Mouse (Mus musculus) embryonic facial prominence, embryonic 10.5 days (tissue): ENCODE results near the gene Rps6ka2. TPM values are rescaled to one million over a fixed set of nuclear protein-coding genes. Genes with fewer than 3 reads are reported as not detected.
A peak's percentile ranks its signal among the peaks of the same experiment; 100 is the strongest.
"Not testable (repeated sequence)": the region's sequence is repeated elsewhere in the genome, so short reads cannot be mapped to it uniquely, and the experiment has no call there.

ENCODE experiments used
- DNase-seq: peaks from one replicate; pipeline ENCODE4 v3.0.0-alpha.2; 2017; ENCODE audit warnings: low spot score
- H3K27ac ChIP-seq: fragments of 300-500 bp; sonication (generic); replicated peaks from 2 replicates; pipeline ENCODE4 v1.5.1; 2016; ENCODE audit warnings: mild to moderate bottlenecking
- H3K27me3 ChIP-seq: fragments of 300-500 bp; sonication (generic); replicated peaks from 2 replicates; pipeline ENCODE4 v1.6.1; 2016; ENCODE audit warnings: low read depth, mild to moderate bottlenecking; ENCODE audit not compliant: poor library complexity, severe bottlenecking
- H3K36me3 ChIP-seq: fragments of 300-500 bp; sonication (generic); replicated peaks from 2 replicates; pipeline ENCODE4 v1.6.1; 2016; ENCODE audit warnings: mild to moderate bottlenecking, moderate library complexity
- H3K4me1 ChIP-seq: fragments of 300-500 bp; sonication (generic); 2 replicates; pipeline ENCODE4 v1.6.1; 2016
- H3K4me3 ChIP-seq: fragments of 300-500 bp; sonication (generic); 2 replicates; pipeline ENCODE4 v1.5.1; 2016; ENCODE audit warnings: mild to moderate bottlenecking, moderate library complexity
- H3K9me3 ChIP-seq: fragments of 300-500 bp; sonication (generic); 2 replicates; pipeline ENCODE4 v1.6.1; 2016; ENCODE audit warnings: mild to moderate bottlenecking
- WGBS: fragments of 180-500 bp; shearing (Covaris S2); methylation state at CpG from one replicate; pipeline ENCODE4 v1.1.7; 2016; 5-methylcytosine and 5-hydroxymethylcytosine counted together
- polyA plus RNA-seq: library from polyadenylated mRNA; unstranded; fragments of >200 nt; fragmentation: Nextera tagmentation; extraction: Ambion mirVana; gene quantifications from 2 replicates; pipeline ENCODE4 v1.2.1, GENCODE M21; 2016

The Rps6ka2 gene
- polyA plus RNA-seq, 1 experiment from 2014 or later: 27.7 TPM

GRCm38 (mm10) chr17:7178196-7178595 lies 8.3 kb downstream of the Rps6ka2 start:
- no peaks in the 10 kb centered on the region for H3K27me3 ChIP-seq
- no peaks in the 10 kb centered on the region; the same call in 1 of the 2 replicates for H3K36me3 ChIP-seq
- 97% methylated on average over 6 of the region's 6 CpGs for WGBS
- H3K4me3 ChIP-seq: no peak overlapping the region
- no peaks in the 10 kb centered on the region for H3K9me3 ChIP-seq
- H3K4me1 ChIP-seq: peaks cover 46% of the 10 kb centered on the region
- no peak overlapping the region for H3K27ac ChIP-seq
- no peak for DNase-seq

GRCm38 (mm10) chr17:7182187-7182586 lies 12.3 kb downstream of the Rps6ka2 start:
- no peak for DNase-seq
- WGBS: 73% methylated on average over 9 of the region's 9 CpGs
- no peaks in the 10 kb centered on the region for H3K9me3 ChIP-seq
- no peaks in the 10 kb centered on the region for H3K27me3 ChIP-seq
- peaks cover 42% of the 10 kb centered on the region for H3K4me1 ChIP-seq
- peaks cover 4% of the 10 kb centered on the region for H3K36me3 ChIP-seq
- H3K27ac ChIP-seq: peak overlapping the region; percentile 48; the same call in 1 of the 2 replicates
- no peak overlapping the region for H3K4me3 ChIP-seq

- not testable (repeated sequence) for DNase-seq, H3K27me3 ChIP-seq, H3K4me3 ChIP-seq, H3K27ac ChIP-seq, H3K9me3 ChIP-seq
- 88% methylated on average over 1 of the region's 1 CpGs for WGBS
- Histone ChIP-seq H3K36me3 (peaks cover 19% of the 10 kb centered on the region), H3K4me1 (peaks cover 17% of the 10 kb centered on the region)
Measured at GRCm38 (mm10) chr17:7187037-7187436, 17.1 kb downstream of the Rps6ka2 start.

- H3K27me3 ChIP-seq: no peaks in the 10 kb centered on the region
- H3K36me3 ChIP-seq: peaks cover 19% of the 10 kb centered on the region
- 87% methylated on average over 3 of the region's 3 CpGs for WGBS
- no peak for DNase-seq
- no peak overlapping the region for H3K27ac ChIP-seq
- H3K4me1 ChIP-seq: peaks cover 6% of the 10 kb centered on the region
- H3K9me3 ChIP-seq: no peaks in the 10 kb centered on the region
- no peak overlapping the region for H3K4me3 ChIP-seq
Measured at GRCm38 (mm10) chr17:7189425-7189824, 19.5 kb downstream of the Rps6ka2 start.

- no peak overlapping the region for H3K4me3 ChIP-seq
- H3K9me3 ChIP-seq: no peaks in the 10 kb centered on the region
- H3K27me3 ChIP-seq: no peaks in the 10 kb centered on the region
- H3K36me3 ChIP-seq: peaks cover 19% of the 10 kb centered on the region
- DNase-seq: no peak
- 92% methylated on average over 10 of the region's 10 CpGs for WGBS
- no peak overlapping the region for H3K27ac ChIP-seq
- 0 out of 2 replicates have a peak, but pooled peaks cover 2% of the 10 kb centered on the region for H3K4me1 ChIP-seq
Measured at GRCm38 (mm10) chr17:7189975-7190374, 20.1 kb downstream of the Rps6ka2 start.

GRCm38 (mm10) chr17:7194140-7194840 lies 24.4 kb downstream of the Rps6ka2 start:
- DNase-seq: no peak
- 89% methylated on average over 7 of the region's 7 CpGs for WGBS
- H3K4me3 ChIP-seq: no peak overlapping the region

GRCm38 (mm10) chr17:7197121-7197925 lies 27.4 kb downstream of the Rps6ka2 start:
- 76% methylated on average over 9 of the region's 9 CpGs for WGBS
- H3K9me3 ChIP-seq: no peaks in the 10 kb centered on the region

More at GRCm38 (mm10) chr17:7194140-7194840, 24.4 kb downstream of the Rps6ka2 start:
- Histone ChIP-seq H3K9me3 (no peaks in the 10 kb centered on the region), H3K36me3 (0 out of 2 replicates have a peak, but pooled peaks cover 1% of the 10 kb centered on the region), H3K4me1 (peaks cover 26% of the 10 kb centered on the region), H3K27me3 (no peaks in the 10 kb centered on the region), H3K27ac (no peak overlapping the region)

GRCm38 (mm10) chr17:7204771-7205406 lies 35.0 kb downstream of the Rps6ka2 start:
- Histone ChIP-seq H3K4me3 (0 out of 2 replicates have a peak overlapping the region, but pooled peaks have one; percentile 25), H3K36me3 (no peaks in the 10 kb centered on the region), H3K4me1 (peaks cover 55% of the 10 kb centered on the region), H3K27ac (peak overlapping the region; percentile 83), H3K27me3 (no peaks in the 10 kb centered on the region), H3K9me3 (no peaks in the 10 kb centered on the region)
- peak; percentile 80 for DNase-seq
- 31% methylated on average over 11 of the region's 11 CpGs for WGBS

More at GRCm38 (mm10) chr17:7197121-7197925, 27.4 kb downstream of the Rps6ka2 start:
- Histone ChIP-seq H3K27ac (no peak overlapping the region), H3K4me3 (no peak overlapping the region), H3K4me1 (peaks cover 28% of the 10 kb centered on the region), H3K36me3 (no peaks in the 10 kb centered on the region), H3K27me3 (no peaks in the 10 kb centered on the region)
- DNase-seq: no peak

GRCm38 (mm10) chr17:7206434-7207145 lies 36.7 kb downstream of the Rps6ka2 start:
- Histone ChIP-seq H3K27me3 (no peaks in the 10 kb centered on the region), H3K4me1 (peaks cover 67% of the 10 kb centered on the region), H3K4me3 (no peak overlapping the region), H3K27ac (no peak overlapping the region), H3K9me3 (no peaks in the 10 kb centered on the region), H3K36me3 (no peaks in the 10 kb centered on the region)
- WGBS: 81% methylated on average over 6 of the region's 6 CpGs
- no peak for DNase-seq

- H3K4me3 ChIP-seq: no peak overlapping the region
- DNase-seq: peak; percentile 23
- 63% methylated on average over 11 of the region's 11 CpGs for WGBS
- H3K36me3 ChIP-seq: no peaks in the 10 kb centered on the region
- no peaks in the 10 kb centered on the region for H3K27me3 ChIP-seq
- H3K9me3 ChIP-seq: no peaks in the 10 kb centered on the region
- H3K4me1 ChIP-seq: peaks cover 65% of the 10 kb centered on the region
- H3K27ac ChIP-seq: peak overlapping the region; percentile 49
Measured at GRCm38 (mm10) chr17:7210648-7211047, 40.7 kb downstream of the Rps6ka2 start.

GRCm38 (mm10) chr17:7211893-7212292 lies 42.0 kb downstream of the Rps6ka2 start:
- Histone ChIP-seq H3K9me3 (no peaks in the 10 kb centered on the region), H3K27ac (no peak overlapping the region), H3K27me3 (no peaks in the 10 kb centered on the region), H3K4me1 (peaks cover 56% of the 10 kb centered on the region), H3K36me3 (no peaks in the 10 kb centered on the region), H3K4me3 (no peak overlapping the region)
- 77% methylated on average over 4 of the region's 4 CpGs for WGBS
- no peak for DNase-seq

- H3K27me3 ChIP-seq: no peaks in the 10 kb centered on the region
- H3K27ac ChIP-seq: no peak overlapping the region
- WGBS: 81% methylated on average over 2 of the region's 2 CpGs
- H3K4me3 ChIP-seq: no peak overlapping the region
- peaks cover 50% of the 10 kb centered on the region for H3K4me1 ChIP-seq
- no peak for DNase-seq
- no peaks in the 10 kb centered on the region for H3K9me3 ChIP-seq
- H3K36me3 ChIP-seq: no peaks in the 10 kb centered on the region
Measured at GRCm38 (mm10) chr17:7213214-7213613, 43.3 kb downstream of the Rps6ka2 start.
